Mouse (Mus musculus) CH12.LX (cell line): ENCODE data around the gene Mta1.
A peak's percentile ranks its signal among the peaks of the same experiment; 100 is the strongest.

Experiments used
- CTCF ChIP-seq, 2 experiments: IDR thresholded peaks in 1 of 2; conservative IDR thresholded peaks in 1 of 2; 2 replicates each; pipeline ENCODE4 v1.5.1; 2011 to 2012; ENCODE audit warnings: low read depth in 2 of 2, low read length in 2 of 2, improper control_type of control experiment in 1 of 2, inconsistent platforms in 1 of 2, mild to moderate bottlenecking in 1 of 2, moderate library complexity in 1 of 2
- E2F4 ChIP-seq: IDR thresholded peaks from 2 replicates; pipeline ENCODE4 v1.6.1; 2011; ENCODE audit warnings: low read depth, low read length, improper control_type of control experiment; ENCODE audit not compliant: insufficient replicate concordance
- EP300 ChIP-seq: IDR thresholded peaks from 2 replicates; pipeline ENCODE4 v1.6.1; 2011; ENCODE audit warnings: low read length, improper control_type of control experiment
- HCFC1 ChIP-seq: IDR thresholded peaks from 2 replicates; pipeline ENCODE4 v1.6.1; 2012; ENCODE audit warnings: low read depth, mild to moderate bottlenecking, inconsistent platforms, low read length, improper control_type of control experiment
- JUN ChIP-seq: IDR thresholded peaks from 2 replicates; pipeline ENCODE4 v1.6.1; 2011; ENCODE audit warnings: low read depth, mild to moderate bottlenecking, low read length, improper control_type of control experiment, moderate library complexity; ENCODE audit not compliant: insufficient read depth
- MAX ChIP-seq: IDR thresholded peaks from 2 replicates; pipeline ENCODE4 v1.6.1; 2011; ENCODE audit warnings: low read length, improper control_type of control experiment
- MAZ ChIP-seq: IDR thresholded peaks from 2 replicates; pipeline ENCODE4 v1.6.1; 2012; ENCODE audit warnings: low read depth, mild to moderate bottlenecking, inconsistent platforms, low read length, improper control_type of control experiment, moderate library complexity
- NRF1 ChIP-seq: IDR thresholded peaks from 2 replicates; pipeline ENCODE4 v1.6.1; 2014; ENCODE audit warnings: low read depth, mild to moderate bottlenecking, inconsistent platforms, low read length, improper control_type of control experiment, moderate library complexity
- POLR2A ChIP-seq: IDR thresholded peaks from 2 replicates; pipeline ENCODE4 v1.6.1; 2011; ENCODE audit warnings: low read depth, mild to moderate bottlenecking, improper control_type of control experiment, low read length
- UBTF ChIP-seq: IDR thresholded peaks from 2 replicates; pipeline ENCODE4 v1.6.1; 2012; ENCODE audit warnings: low read depth, mild to moderate bottlenecking, inconsistent platforms, low read length, improper control_type of control experiment, moderate library complexity

DNA sequence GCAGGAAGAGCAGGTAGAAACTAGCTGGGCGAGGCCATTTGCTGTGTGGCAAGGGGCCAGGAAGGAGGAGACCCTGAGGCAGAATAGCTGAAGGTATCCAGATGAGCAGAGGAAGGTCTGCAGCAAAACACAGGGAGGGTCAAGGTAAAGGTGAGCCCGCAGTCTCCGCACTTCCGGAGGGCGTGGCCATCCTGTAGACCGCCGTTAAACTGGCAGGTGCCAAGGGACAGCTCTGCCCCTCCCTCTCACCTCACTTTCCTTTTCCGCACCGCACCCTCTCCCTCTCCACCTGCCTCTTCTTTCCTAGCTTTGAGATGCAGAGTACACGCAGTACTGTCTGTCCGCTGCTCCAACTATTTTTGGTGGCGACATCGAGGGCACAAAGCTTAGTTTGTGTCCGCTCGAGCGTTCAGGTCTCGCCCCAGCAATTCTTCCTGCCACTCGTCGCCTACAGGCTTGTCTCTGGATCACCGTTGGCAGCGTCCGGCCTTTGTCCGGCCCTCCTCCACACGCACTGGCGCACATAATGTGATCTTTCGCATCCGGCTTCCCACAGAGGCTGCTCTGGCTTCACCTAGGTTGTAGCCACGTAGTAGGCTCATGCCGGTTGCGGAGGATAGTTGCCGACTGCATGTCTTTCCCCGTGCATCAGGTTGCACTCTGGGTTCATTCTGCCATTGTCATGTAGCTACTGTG lies 57.1 kb downstream of the Mta1 start:
- TF ChIP-seq HCFC1, result no peak
- no peak for TF ChIP-seq MAX
- no peak for TF ChIP-seq NRF1
- no peak; the same call in 1 of the 2 replicates for TF ChIP-seq POLR2A
- no peak for TF ChIP-seq MAZ
- no peak for TF ChIP-seq EP300
- TF ChIP-seq CTCF (conservative IDR thresholded peaks at IDR 0.05 in 1 of 2, IDR thresholded peaks at IDR 0.05 in 1 of 2; ENCODE audit: low read depth in 2 of 2, low read length in 2 of 2), result no peak
- peak; percentile 12; the same call in 1 of the 2 replicates for TF ChIP-seq UBTF
- TF ChIP-seq JUN, result no peak
- TF ChIP-seq E2F4, result no peak
